Mouse (Mus musculus) CH12.LX (cell line): Measurements from ENCODE around the gene Fdxr.

Experiments used
- CTCF ChIP-seq, 2 experiments: IDR thresholded peaks in 1 of 2; conservative IDR thresholded peaks in 1 of 2; 2 replicates each; pipeline ENCODE4 v1.5.1; 2011 to 2012; ENCODE audit warnings: low read depth in 2 of 2, low read length in 2 of 2, improper control_type of control experiment in 1 of 2, inconsistent platforms in 1 of 2, mild to moderate bottlenecking in 1 of 2, moderate library complexity in 1 of 2
- KAT2A ChIP-seq: IDR thresholded peaks from 2 replicates; pipeline ENCODE4 v1.6.1; 2012; ENCODE audit warnings: low read length, improper control_type of control experiment, inconsistent platforms; ENCODE audit not compliant: insufficient replicate concordance
- MAFK ChIP-seq: IDR thresholded peaks from 2 replicates; pipeline ENCODE4 v1.6.1; 2011; ENCODE audit warnings: low read length, improper control_type of control experiment; ENCODE audit not compliant: insufficient replicate concordance
- NRF1 ChIP-seq: IDR thresholded peaks from 2 replicates; pipeline ENCODE4 v1.6.1; 2014; ENCODE audit warnings: low read depth, mild to moderate bottlenecking, inconsistent platforms, low read length, improper control_type of control experiment, moderate library complexity
- POLR2A ChIP-seq: IDR thresholded peaks from 2 replicates; pipeline ENCODE4 v1.6.1; 2011; ENCODE audit warnings: low read depth, mild to moderate bottlenecking, improper control_type of control experiment, low read length
- ZC3H11A ChIP-seq: IDR thresholded peaks from 2 replicates; pipeline ENCODE4 v1.6.1; 2012; ENCODE audit warnings: low read depth, mild to moderate bottlenecking, inconsistent platforms, low read length, improper control_type of control experiment

DNA sequence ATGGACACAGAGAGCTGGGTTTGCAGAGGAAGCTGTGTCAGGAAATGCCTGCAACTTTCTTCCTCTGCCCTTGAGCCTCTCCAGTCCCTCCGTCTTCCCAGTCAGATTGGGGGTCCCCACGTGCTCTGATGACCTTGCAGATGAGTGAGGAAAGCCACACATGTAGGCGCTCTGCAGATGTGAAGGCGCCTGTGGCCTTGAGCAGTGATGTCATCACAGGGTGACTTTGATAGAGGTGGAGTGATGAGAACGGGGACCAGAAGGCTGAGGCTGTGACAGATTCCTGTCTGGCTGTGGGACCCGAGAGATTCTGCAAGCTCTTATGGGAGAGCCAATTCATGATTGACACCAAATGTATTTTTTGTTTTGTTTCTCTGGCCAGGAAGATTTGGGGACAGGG is 53.0 kb downstream of the Fdxr start:
- no peak for TF ChIP-seq ZC3H11A
- TF ChIP-seq CTCF (conservative IDR thresholded peaks at IDR 0.05 in 1 of 2, IDR thresholded peaks at IDR 0.05 in 1 of 2; ENCODE audit: low read depth in 2 of 2, low read length in 2 of 2): no peak
- no peak for TF ChIP-seq KAT2A
- TF ChIP-seq MAFK: no peak
- no peak for TF ChIP-seq NRF1
- TF ChIP-seq POLR2A: no peak
